Mouse (Mus musculus) olfactory bulb, adult 2 months (tissue): Measurements from ENCODE around the gene Samt3. TPM values are rescaled to one million over a fixed set of nuclear protein-coding genes. Genes with fewer than 3 reads are reported as not detected.

Experiments used
- H3K27ac ChIP-seq: fragments of 200-500 bp; 2 replicates; pipeline ENCODE4 v1.5.1; 2012; ENCODE audit warnings: low read depth, low read length; ENCODE audit not compliant: insufficient read depth
- H3K4me1 ChIP-seq: fragments of 200-500 bp; 2 replicates; pipeline ENCODE4 v1.6.1; 2012; ENCODE audit warnings: low read length; ENCODE audit not compliant: control insufficient read depth, insufficient read depth
- H3K4me3 ChIP-seq: fragments of 200-500 bp; 2 replicates; pipeline ENCODE4 v1.5.1; 2012; ENCODE audit warnings: mild to moderate bottlenecking, low read depth, low read length, moderate library complexity; ENCODE audit not compliant: insufficient read depth
- CTCF ChIP-seq: fragments of 200-500 bp; IDR thresholded peaks from 2 replicates; pipeline ENCODE4 v1.5.1; 2012; ENCODE audit warnings: low read depth, mild to moderate bottlenecking, low read length, moderate library complexity; ENCODE audit not compliant: insufficient read depth
- POLR2A ChIP-seq: fragments of 200-500 bp; IDR thresholded peaks from 2 replicates; pipeline ENCODE4 v1.6.1; 2012; ENCODE audit warnings: mild to moderate bottlenecking, low read depth, low read length, moderate library complexity; ENCODE audit not compliant: insufficient read depth
- WGBS: fragments of 180-500 bp; shearing (Covaris S2); methylation state at CpG from one replicate; pipeline ENCODE4 v1.1.7; 2018; 5-methylcytosine and 5-hydroxymethylcytosine counted together
- polyA plus RNA-seq: library from polyadenylated mRNA; stranded (reverse); fragments of >200 nt; gene quantifications from 2 replicates; pipeline ENCODE4 v1.2.4, GENCODE M21; 2012; ENCODE audit warnings: low replicate concordance; ENCODE audit not compliant: missing spikeins, insufficient read depth, insufficient read length

Gene Samt3
- not detected in 2 replicates for polyA plus RNA-seq

DNA sequence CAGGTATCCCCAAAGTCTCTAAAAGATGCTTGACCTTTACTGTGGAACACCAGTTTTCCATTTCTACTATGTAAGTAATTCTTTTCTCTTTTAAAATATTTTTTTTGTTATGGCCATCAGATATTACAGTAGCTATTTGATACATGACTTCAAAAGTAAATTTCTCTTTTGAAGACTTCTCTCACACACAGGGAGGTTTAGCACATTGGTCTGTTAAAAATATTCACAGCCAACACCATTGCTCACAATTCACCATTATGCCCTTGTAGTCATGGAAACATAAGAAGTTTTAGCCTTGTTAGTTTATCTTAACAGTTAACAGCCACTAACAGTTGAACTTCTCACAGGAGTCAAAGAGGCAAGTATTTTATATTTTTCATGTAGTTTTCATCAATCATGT, at the start of gene Samt3:
Gene Samt3, plus strand, starts transcription at position 301 of the 400 bp plus-strand sequence.
- no peak within 1 kb of the TSS for H3K27ac ChIP-seq
- H3K4me3 ChIP-seq = no peak within 1 kb of the TSS
- no peaks in the 10 kb centered on the region for H3K4me1 ChIP-seq
- TF ChIP-seq CTCF = no peak
- no peak for TF ChIP-seq POLR2A

DNA sequence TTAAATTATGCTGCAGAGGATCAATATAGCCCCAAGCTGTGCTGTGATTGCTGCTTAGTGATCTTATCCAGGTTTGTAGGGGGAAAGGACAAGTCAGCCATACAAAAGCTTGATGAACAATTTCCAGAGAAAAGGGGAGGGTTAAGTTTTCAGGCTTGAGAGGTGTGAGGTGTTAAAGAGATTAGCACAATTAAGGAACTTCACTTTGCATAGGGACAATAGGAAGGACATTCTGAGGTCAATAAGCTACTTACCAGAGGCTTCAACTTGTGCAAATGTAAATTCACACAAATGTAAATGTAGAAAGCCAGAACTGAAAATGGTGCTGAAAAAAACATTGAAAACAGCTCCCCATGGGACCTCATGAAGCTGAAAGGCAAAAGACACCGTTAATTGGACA, 27.4 kb upstream of the Samt3 start:
- Histone ChIP-seq H3K4me3 (no peak overlapping the region), H3K27ac (no peak overlapping the region), H3K4me1 (no peaks in the 10 kb centered on the region)
- no peak for TF ChIP-seq POLR2A
- no peak for TF ChIP-seq CTCF
- 37% methylated on average over 1 of the region's 1 CpGs for WGBS

DNA sequence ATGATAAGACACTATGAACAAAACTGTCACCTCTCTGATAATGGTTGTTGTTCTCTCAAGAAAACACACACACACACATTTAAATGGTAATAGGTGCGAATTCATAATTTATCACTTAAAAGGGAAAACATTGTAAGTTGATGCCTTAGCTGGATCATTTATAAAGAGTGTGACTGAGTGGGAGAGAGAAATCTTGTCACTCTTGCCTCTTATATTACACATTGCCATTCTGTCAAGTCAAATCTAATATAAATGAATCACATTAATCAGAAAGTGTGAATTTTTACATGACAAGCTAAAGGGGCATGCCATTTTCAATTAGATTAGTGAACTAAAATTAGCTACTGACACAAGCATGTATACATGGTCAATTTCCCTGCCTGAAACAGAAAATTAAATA, 44.7 kb downstream of the Samt3 start:
- Histone ChIP-seq H3K27ac (no peak overlapping the region), H3K4me3 (no peak overlapping the region), H3K4me1 (no peaks in the 10 kb centered on the region)
- TF ChIP-seq CTCF = no peak
- no peak for TF ChIP-seq POLR2A
- 85% methylated on average over 1 of the region's 1 CpGs for WGBS

Other genes starting within 250 kb of the Samt3 start
- not detected in 2 replicates for gene 5430427O19Rik, start 173.8 kb upstream of the Samt3 start, polyA plus RNA-seq
- gene Nr0b1, start 147.6 kb downstream of the Samt3 start, polyA plus RNA-seq = not detected in 2 replicates